Mouse (Mus musculus) adrenal gland, adult (tissue): Measurements from ENCODE around the gene Rap1b.
"Not testable (repeated sequence)": the region's sequence is repeated elsewhere in the genome, so short reads cannot be mapped to it uniquely, and the experiment has no call there.

Source experiments
- DNase-seq, 2 experiments: peaks; one replicate each; pipeline ENCODE4 v3.0.0; 2022 to 2023; ENCODE audit warnings: low spot score in 1 of 2; ENCODE audit not compliant: inconsistent age in 2 of 2

The Rap1b gene

GRCm38 (mm10) chr10:117845597-117846259 lies at the start of gene Rap1b:
Rap1b (minus strand) TSS chr10:117846035.
- peak; percentile 98 to 99 for DNase-seq

- no peak for DNase-seq
These were observed 49.4 kb upstream of the Rap1b start for GRCm38 (mm10) chr10:117895186-117895585.

GRCm38 (mm10) chr10:117894114-117895035 lies 48.5 kb upstream of the Rap1b start:
- DNase-seq = no peak

GRCm38 (mm10) chr10:117893128-117893527 lies 47.3 kb upstream of the Rap1b start:
- not testable (repeated sequence) for DNase-seq

- DNase-seq = no peak
These were observed 45.5 kb upstream of the Rap1b start for GRCm38 (mm10) chr10:117891327-117891726.

- DNase-seq = no peak
These were observed 43.0 kb upstream of the Rap1b start for GRCm38 (mm10) chr10:117888822-117889221.

GRCm38 (mm10) chr10:117885358-117885757 lies 39.5 kb upstream of the Rap1b start:
- DNase-seq = no peak

- DNase-seq = no peak
These were observed 38.9 kb upstream of the Rap1b start for GRCm38 (mm10) chr10:117884760-117885159.

GRCm38 (mm10) chr10:117883438-117883837 lies 37.6 kb upstream of the Rap1b start:
- DNase-seq = no peak

- DNase-seq = no peak
These were observed 32.8 kb upstream of the Rap1b start for GRCm38 (mm10) chr10:117878628-117879027.

GRCm38 (mm10) chr10:117876801-117877200 lies 31.0 kb upstream of the Rap1b start:
- DNase-seq = no peak

- no peak for DNase-seq
These were observed 30.6 kb upstream of the Rap1b start for GRCm38 (mm10) chr10:117876400-117876799.

GRCm38 (mm10) chr10:117874936-117875335 lies 29.1 kb upstream of the Rap1b start:
- DNase-seq = no peak

GRCm38 (mm10) chr10:117873952-117874351 lies 28.1 kb upstream of the Rap1b start:
- peak in 1 of 2 experiments; percentile 69 for DNase-seq

- peak in 1 of 2 experiments; percentile 44 for DNase-seq
These were observed 26.6 kb upstream of the Rap1b start for GRCm38 (mm10) chr10:117872468-117872867.

- DNase-seq = peak in 1 of 2 experiments; percentile 55
These were observed 21.5 kb upstream of the Rap1b start for GRCm38 (mm10) chr10:117867301-117867700.

- DNase-seq = no peak
These were observed 20.8 kb upstream of the Rap1b start for GRCm38 (mm10) chr10:117866641-117867040.

GRCm38 (mm10) chr10:117864695-117865094 lies 18.9 kb upstream of the Rap1b start:
- no peak for DNase-seq

- DNase-seq = no peak
These were observed 18.4 kb upstream of the Rap1b start for GRCm38 (mm10) chr10:117864251-117864650.

- no peak for DNase-seq
These were observed 16.3 kb upstream of the Rap1b start for GRCm38 (mm10) chr10:117862014-117862580.

- peak in 1 of 2 experiments; percentile 37 for DNase-seq
These were observed 15.1 kb upstream of the Rap1b start for GRCm38 (mm10) chr10:117860958-117861357.

- DNase-seq = no peak
These were observed 14.5 kb upstream of the Rap1b start for GRCm38 (mm10) chr10:117860361-117860760.
